Mouse (Mus musculus) lung, embryonic 15.5 days (tissue): ENCODE data around the gene Slc9a9. TPM values are rescaled to one million over a fixed set of nuclear protein-coding genes. Genes with fewer than 3 reads are reported as not detected.
A peak's percentile ranks its signal among the peaks of the same experiment; 100 is the strongest.

Experiments
- ATAC-seq: fragments of 200-750 bp; cut with Nextera tagmentation; 2 replicates; pipeline ENCODE4 v1.8.0; 2017; ENCODE audit warnings: moderate number of reproducible peaks, borderline replicate concordance; ENCODE audit not compliant: low FRiP score, low TSS enrichment; ENCODE audit errors: extremely low read depth
- H3K27ac ChIP-seq: fragments of 300-500 bp; sonication (generic); 2 replicates; pipeline ENCODE4 v1.5.1; 2015; ENCODE audit warnings: moderate library complexity, mild to moderate bottlenecking, inconsistent platforms
- H3K27me3 ChIP-seq: fragments of 300-500 bp; sonication (generic); 2 replicates; pipeline ENCODE4 v1.6.1; 2015; ENCODE audit warnings: inconsistent platforms
- H3K36me3 ChIP-seq: fragments of 300-500 bp; sonication (generic); 2 replicates; pipeline ENCODE4 v1.6.1; 2015; ENCODE audit warnings: inconsistent platforms
- H3K4me1 ChIP-seq: fragments of 300-500 bp; sonication (generic); 2 replicates; pipeline ENCODE4 v1.6.1; 2015; ENCODE audit warnings: inconsistent platforms
- H3K4me2 ChIP-seq: fragments of 300-500 bp; sonication (generic); 2 replicates; pipeline ENCODE4 v1.6.1; 2015; ENCODE audit warnings: inconsistent platforms, mild to moderate bottlenecking, moderate library complexity
- H3K4me3 ChIP-seq: fragments of 300-500 bp; sonication (generic); 2 replicates; pipeline ENCODE4 v1.5.1; 2015; ENCODE audit warnings: mild to moderate bottlenecking, inconsistent platforms
- H3K9ac ChIP-seq: fragments of 300-500 bp; sonication (generic); 2 replicates; pipeline ENCODE4 v1.6.1; 2015; ENCODE audit warnings: inconsistent platforms
- H3K9me3 ChIP-seq: fragments of 300-500 bp; sonication (generic); 2 replicates; pipeline ENCODE4 v1.6.1; 2016; ENCODE audit warnings: inconsistent platforms
- WGBS: fragments of 180-500 bp; shearing (Covaris S2); methylation state at CpG from one replicate; pipeline ENCODE4 v1.1.7; 2015; 5-methylcytosine and 5-hydroxymethylcytosine counted together
- polyA plus RNA-seq: library from polyadenylated mRNA; unstranded; fragments of >200 nt; fragmentation: Nextera tagmentation; extraction: Ambion mirVana; gene quantifications from 2 replicates; pipeline ENCODE4 v1.2.1, GENCODE M21; 2015

Gene Slc9a9
- polyA plus RNA-seq, 1 experiment from 2014 or later = 4.3 TPM

GRCm38 (mm10) chr9:95109799-95110198 lies 440.1 kb downstream of the Slc9a9 start:
- Histone ChIP-seq H3K27ac (no peak overlapping the region), H3K27me3 (no peaks in the 10 kb centered on the region), H3K4me3 (no peak overlapping the region), H3K9me3 (no peaks in the 10 kb centered on the region), H3K4me2 (no peak overlapping the region), H3K36me3 (no peaks in the 10 kb centered on the region), H3K9ac (no peak overlapping the region), H3K4me1 (peaks cover 7% of the 10 kb centered on the region; the same call in 1 of the 2 replicates)
- no peak for ATAC-seq

- Histone ChIP-seq H3K4me2 (no peak overlapping the region), H3K9ac (no peak overlapping the region), H3K27me3 (no peaks in the 10 kb centered on the region), H3K9me3 (no peaks in the 10 kb centered on the region), H3K4me1 (peaks cover 7% of the 10 kb centered on the region; the same call in 1 of the 2 replicates), H3K4me3 (no peak overlapping the region), H3K27ac (no peak overlapping the region), H3K36me3 (no peaks in the 10 kb centered on the region)
- 75% methylated on average over 5 of the region's 5 CpGs for WGBS
- no peak for ATAC-seq
These were observed 441.1 kb downstream of the Slc9a9 start for GRCm38 (mm10) chr9:95110768-95111167.

- no peak overlapping the region for H3K9ac ChIP-seq
- no peak overlapping the region for H3K4me3 ChIP-seq
- H3K36me3 ChIP-seq = no peaks in the 10 kb centered on the region
- H3K4me1 ChIP-seq = peaks cover 7% of the 10 kb centered on the region; the same call in 1 of the 2 replicates
- H3K27ac ChIP-seq = no peak overlapping the region
- WGBS = 79% methylated on average over 1 of the region's 1 CpGs
- H3K9me3 ChIP-seq = no peaks in the 10 kb centered on the region
- no peak for ATAC-seq
- no peak overlapping the region for H3K4me2 ChIP-seq
- no peaks in the 10 kb centered on the region for H3K27me3 ChIP-seq
These were observed 442.0 kb downstream of the Slc9a9 start for GRCm38 (mm10) chr9:95111732-95112131.

GRCm38 (mm10) chr9:95113157-95114135 lies 443.7 kb downstream of the Slc9a9 start:
- no peak overlapping the region for H3K9ac ChIP-seq
- H3K9me3 ChIP-seq = no peaks in the 10 kb centered on the region
- WGBS = 28% methylated on average over 12 of the region's 12 CpGs
- no peak overlapping the region for H3K27ac ChIP-seq
- no peak overlapping the region for H3K4me3 ChIP-seq
- H3K4me1 ChIP-seq = peaks cover 7% of the 10 kb centered on the region; the same call in 1 of the 2 replicates
- H3K4me2 ChIP-seq = no peak overlapping the region
- H3K36me3 ChIP-seq = no peaks in the 10 kb centered on the region
- H3K27me3 ChIP-seq = no peaks in the 10 kb centered on the region
- peak; percentile 59 for ATAC-seq

GRCm38 (mm10) chr9:95120062-95120461 lies 450.4 kb downstream of the Slc9a9 start:
- no peaks in the 10 kb centered on the region for H3K9me3 ChIP-seq
- WGBS = 50% methylated on average over 4 of the region's 4 CpGs
- H3K4me1 ChIP-seq = peaks cover 17% of the 10 kb centered on the region
- no peak overlapping the region for H3K4me2 ChIP-seq
- no peak for ATAC-seq
- H3K36me3 ChIP-seq = no peaks in the 10 kb centered on the region
- H3K27me3 ChIP-seq = no peaks in the 10 kb centered on the region
- H3K27ac ChIP-seq = no peak overlapping the region
- H3K9ac ChIP-seq = no peak overlapping the region
- no peak overlapping the region for H3K4me3 ChIP-seq

GRCm38 (mm10) chr9:95121151-95121835 lies 451.6 kb downstream of the Slc9a9 start:
- peak; percentile 80 for ATAC-seq

GRCm38 (mm10) chr9:95125683-95126082 lies 456.0 kb downstream of the Slc9a9 start:
- H3K27me3 ChIP-seq = no peaks in the 10 kb centered on the region

More at GRCm38 (mm10) chr9:95121151-95121835, 451.6 kb downstream of the Slc9a9 start:
- Histone ChIP-seq H3K36me3 (no peaks in the 10 kb centered on the region), H3K4me2 (no peak overlapping the region), H3K27ac (peak overlapping the region; percentile 23; the same call in 1 of the 2 replicates), H3K27me3 (no peaks in the 10 kb centered on the region), H3K4me1 (peaks cover 17% of the 10 kb centered on the region), H3K9ac (no peak overlapping the region), H3K4me3 (no peak overlapping the region), H3K9me3 (no peaks in the 10 kb centered on the region)
- WGBS = 32% methylated on average over 11 of the region's 11 CpGs

GRCm38 (mm10) chr9:95127774-95128173 lies 458.1 kb downstream of the Slc9a9 start:
- WGBS = 40% methylated on average over 2 of the region's 2 CpGs
- H3K9me3 ChIP-seq = no peaks in the 10 kb centered on the region
- peak; percentile 52; the same call in 1 of the 2 replicates for ATAC-seq
- H3K27me3 ChIP-seq = no peaks in the 10 kb centered on the region
- no peak overlapping the region for H3K4me3 ChIP-seq
- no peaks in the 10 kb centered on the region for H3K36me3 ChIP-seq
- H3K4me1 ChIP-seq = peaks cover 11% of the 10 kb centered on the region; the same call in 1 of the 2 replicates
- H3K27ac ChIP-seq = no peak overlapping the region
- H3K9ac ChIP-seq = no peak overlapping the region
- H3K4me2 ChIP-seq = no peak overlapping the region

More at GRCm38 (mm10) chr9:95125683-95126082, 456.0 kb downstream of the Slc9a9 start:
- no peaks in the 10 kb centered on the region for H3K36me3 ChIP-seq
- H3K27ac ChIP-seq = no peak overlapping the region
- H3K9me3 ChIP-seq = no peaks in the 10 kb centered on the region
- ATAC-seq = no peak
- H3K9ac ChIP-seq = no peak overlapping the region
- H3K4me2 ChIP-seq = no peak overlapping the region
- WGBS = 87% methylated on average over 1 of the region's 1 CpGs
- H3K4me3 ChIP-seq = no peak overlapping the region
- peaks cover 20% of the 10 kb centered on the region for H3K4me1 ChIP-seq

- Histone ChIP-seq H3K36me3 (no peaks in the 10 kb centered on the region), H3K27me3 (no peaks in the 10 kb centered on the region), H3K4me3 (no peak overlapping the region), H3K9me3 (no peaks in the 10 kb centered on the region), H3K4me1 (peaks cover 4% of the 10 kb centered on the region; the same call in 1 of the 2 replicates), H3K27ac (no peak overlapping the region), H3K9ac (no peak overlapping the region), H3K4me2 (no peak overlapping the region)
- peak; percentile 19; the same call in 1 of the 2 replicates for ATAC-seq
- 78% methylated on average over 10 of the region's 10 CpGs for WGBS
These were observed 479.6 kb downstream of the Slc9a9 start for GRCm38 (mm10) chr9:95149206-95149729.

- WGBS = 35% methylated on average over 3 of the region's 3 CpGs
- ATAC-seq = no peak
- no peak overlapping the region for H3K27ac ChIP-seq
- H3K4me3 ChIP-seq = no peak overlapping the region
- H3K4me1 ChIP-seq = peaks cover 4% of the 10 kb centered on the region; the same call in 1 of the 2 replicates
- no peaks in the 10 kb centered on the region for H3K36me3 ChIP-seq
- H3K9ac ChIP-seq = no peak overlapping the region
- H3K4me2 ChIP-seq = no peak overlapping the region
- no peaks in the 10 kb centered on the region for H3K9me3 ChIP-seq
- no peaks in the 10 kb centered on the region for H3K27me3 ChIP-seq
These were observed 480.4 kb downstream of the Slc9a9 start for GRCm38 (mm10) chr9:95150096-95150495.

GRCm38 (mm10) chr9:95150597-95150996 lies 480.9 kb downstream of the Slc9a9 start:
- Histone ChIP-seq H3K4me3 (no peak overlapping the region), H3K9me3 (no peaks in the 10 kb centered on the region), H3K9ac (no peak overlapping the region), H3K27ac (no peak overlapping the region), H3K27me3 (no peaks in the 10 kb centered on the region), H3K4me2 (no peak overlapping the region), H3K36me3 (no peaks in the 10 kb centered on the region), H3K4me1 (peaks cover 4% of the 10 kb centered on the region; the same call in 1 of the 2 replicates)
- 55% methylated on average over 3 of the region's 3 CpGs for WGBS
- ATAC-seq = no peak
